Mouse (Mus musculus) midbrain, embryonic 10.5 days (tissue): Measurements from ENCODE around the gene Slc5a7. TPM values are rescaled to one million over a fixed set of nuclear protein-coding genes. Genes with fewer than 3 reads are reported as not detected.

Experiments used
- DNase-seq: peaks from one replicate; pipeline ENCODE4 v3.0.0-alpha.2; 2017; ENCODE audit warnings: low spot score
- H3K27ac ChIP-seq: fragments of 300-500 bp; sonication (generic); replicated peaks from 2 replicates; pipeline ENCODE4 v1.5.1; 2016; ENCODE audit warnings: mild to moderate bottlenecking
- H3K27me3 ChIP-seq: fragments of 300-500 bp; sonication (generic); 2 replicates; pipeline ENCODE4 v1.6.1; 2016; ENCODE audit warnings: low read depth, mild to moderate bottlenecking; ENCODE audit not compliant: poor library complexity, severe bottlenecking
- H3K36me3 ChIP-seq: fragments of 300-500 bp; sonication (generic); 2 replicates; pipeline ENCODE4 v1.6.1; 2016; ENCODE audit warnings: mild to moderate bottlenecking, moderate library complexity
- H3K4me1 ChIP-seq: fragments of 300-500 bp; sonication (generic); 2 replicates; pipeline ENCODE4 v1.6.1; 2016
- H3K4me3 ChIP-seq: fragments of 300-500 bp; sonication (generic); 2 replicates; pipeline ENCODE4 v1.5.1; 2016; ENCODE audit warnings: mild to moderate bottlenecking, moderate library complexity
- H3K9me3 ChIP-seq: fragments of 300-500 bp; sonication (generic); replicated peaks from 2 replicates; pipeline ENCODE4 v1.6.1; 2016; ENCODE audit warnings: mild to moderate bottlenecking
- WGBS: fragments of 180-500 bp; shearing (Covaris S2); methylation state at CpG from one replicate; pipeline ENCODE4 v1.1.7; 2016; 5-methylcytosine and 5-hydroxymethylcytosine counted together
- polyA plus RNA-seq: library from polyadenylated mRNA; unstranded; fragments of >200 nt; fragmentation: Nextera tagmentation; extraction: Ambion mirVana; gene quantifications from 2 replicates; pipeline ENCODE4 v1.2.1, GENCODE M21; 2016

Slc5a7 gene
- 1.2 and 1.7 TPM in 2 replicates for polyA plus RNA-seq

DNA sequence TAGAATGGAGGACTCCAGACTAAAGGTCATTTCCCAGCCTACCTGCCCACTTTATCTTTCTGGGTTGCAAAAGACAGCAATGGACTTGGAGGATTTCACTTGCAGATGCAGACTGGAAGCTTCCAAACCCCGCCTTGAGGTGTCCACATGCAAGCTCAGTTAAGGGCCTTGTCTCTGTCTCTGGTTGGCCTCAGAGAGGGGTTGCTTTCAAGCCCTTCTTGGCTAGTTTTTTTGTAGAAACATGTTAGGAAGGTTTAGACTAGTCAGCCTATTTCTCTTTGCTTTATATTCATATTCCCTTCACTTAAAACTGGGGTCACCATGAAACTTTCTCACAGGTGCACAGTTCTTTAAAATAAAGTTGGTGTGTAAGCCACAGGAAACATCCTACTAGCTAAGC, at the start of gene Slc5a7:
TSS of gene Slc5a7 (minus strand) at position 101 of the 400 bp plus-strand sequence.
- Histone ChIP-seq H3K27ac (peak within 1 kb of the TSS; percentile 74), H3K36me3 (no peaks in the 10 kb centered on the region), H3K4me1 (peaks cover 13% of the 10 kb centered on the region), H3K27me3 (peaks cover 64% of the 10 kb centered on the region), H3K4me3 (peak within 1 kb of the TSS; percentile 63), H3K9me3 (no peaks in the 10 kb centered on the region)
- 32% methylated on average over 1 of the region's 1 CpGs for WGBS
- DNase-seq: no peak

DNA sequence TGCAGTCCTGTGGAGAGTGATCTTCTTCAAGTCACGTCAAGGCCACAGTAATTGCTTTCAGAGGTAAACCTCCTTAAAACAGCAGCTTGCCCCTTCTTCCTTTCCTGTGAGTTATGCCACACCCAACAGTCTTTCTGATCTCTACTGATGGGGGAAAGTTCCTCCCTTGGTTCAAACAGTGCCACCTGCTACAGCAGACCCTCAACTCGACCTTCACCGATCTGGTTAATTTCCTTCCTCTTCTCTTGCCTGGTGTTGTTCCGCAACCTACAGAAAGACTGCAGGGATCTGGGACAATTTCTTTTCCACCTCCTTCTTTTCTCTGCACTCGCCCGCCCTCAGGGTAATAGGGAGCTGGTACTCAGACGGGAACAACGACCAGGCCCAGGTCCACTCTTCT, 48.8 kb upstream of the Slc5a7 start:
- Histone ChIP-seq H3K4me3 (no peak overlapping the region), H3K27ac (no peak overlapping the region), H3K36me3 (no peaks in the 10 kb centered on the region), H3K27me3 (no peaks in the 10 kb centered on the region), H3K9me3 (no peaks in the 10 kb centered on the region), H3K4me1 (no peaks in the 10 kb centered on the region)
- WGBS: 84% methylated on average over 8 of the region's 8 CpGs
- no peak for DNase-seq

DNA sequence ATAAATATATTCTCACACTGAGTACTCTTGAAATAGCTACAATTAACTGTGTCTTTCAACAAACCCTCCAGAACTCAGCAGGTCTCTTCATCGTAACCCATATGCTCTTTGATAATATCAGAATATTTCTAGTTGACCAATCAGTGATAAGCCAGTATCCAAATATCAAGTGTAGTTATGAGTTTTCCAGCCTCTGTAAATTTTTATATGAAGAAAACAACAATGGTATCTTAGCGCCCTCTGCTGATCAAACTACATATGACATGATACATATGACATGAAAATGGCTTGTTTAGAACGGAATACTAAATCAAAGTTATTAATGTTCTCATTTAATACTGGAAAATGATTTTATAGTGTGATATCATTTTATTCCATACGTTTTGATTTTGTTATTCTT, 44.6 kb upstream of the Slc5a7 start:
- no peaks in the 10 kb centered on the region for H3K4me1 ChIP-seq
- no peaks in the 10 kb centered on the region for H3K36me3 ChIP-seq
- no peaks in the 10 kb centered on the region for H3K27me3 ChIP-seq
- H3K27ac ChIP-seq: no peak overlapping the region
- no peaks in the 10 kb centered on the region for H3K9me3 ChIP-seq
- no peak overlapping the region for H3K4me3 ChIP-seq
- 25% methylated on average over 4 of the region's 4 CpGs for WGBS
- no peak for DNase-seq

DNA sequence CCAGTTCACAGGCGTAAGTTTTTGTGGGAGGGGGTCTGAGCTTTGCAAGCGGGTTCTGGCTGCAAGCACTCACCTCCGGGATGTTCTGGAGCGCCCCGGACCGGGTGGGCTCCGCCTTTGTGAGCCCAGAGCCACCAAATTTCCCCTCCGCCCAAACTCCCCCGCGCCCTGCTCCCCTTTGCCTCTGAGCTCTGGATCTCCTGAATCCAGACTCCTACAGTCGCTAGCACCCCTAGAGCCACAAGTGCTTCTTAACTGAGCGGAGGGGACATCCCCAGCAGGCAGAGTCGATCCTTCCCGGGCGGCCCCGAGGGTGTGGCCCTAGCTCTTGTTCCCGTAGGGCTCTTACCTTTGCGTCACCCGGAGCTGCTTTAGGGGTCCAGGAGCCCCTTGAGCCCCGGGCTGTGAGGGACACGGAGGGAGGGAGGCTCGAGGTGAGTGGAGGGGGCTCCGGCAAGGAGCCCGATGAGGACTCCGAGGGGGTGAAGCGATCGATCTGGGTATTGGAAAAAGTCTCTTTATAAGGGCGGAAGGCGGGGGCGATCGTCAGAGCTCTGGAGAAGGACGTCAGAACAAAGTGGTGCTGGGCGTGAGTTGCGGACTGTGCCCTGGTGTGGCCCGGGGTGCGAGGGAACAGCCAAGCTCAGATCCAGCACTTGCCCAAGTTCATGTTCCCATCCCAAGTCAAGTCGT, 456 bp downstream of the Slc5a7 start:
- Histone ChIP-seq H3K27me3 (peaks cover 59% of the 10 kb centered on the region), H3K9me3 (no peaks in the 10 kb centered on the region), H3K4me1 (peaks cover 13% of the 10 kb centered on the region), H3K36me3 (no peaks in the 10 kb centered on the region), H3K4me3 (peak overlapping the region; percentile 63), H3K27ac (peak overlapping the region; percentile 74)
- 2% methylated on average over 37 of the region's 37 CpGs for WGBS
- peak; percentile 48 for DNase-seq

DNA sequence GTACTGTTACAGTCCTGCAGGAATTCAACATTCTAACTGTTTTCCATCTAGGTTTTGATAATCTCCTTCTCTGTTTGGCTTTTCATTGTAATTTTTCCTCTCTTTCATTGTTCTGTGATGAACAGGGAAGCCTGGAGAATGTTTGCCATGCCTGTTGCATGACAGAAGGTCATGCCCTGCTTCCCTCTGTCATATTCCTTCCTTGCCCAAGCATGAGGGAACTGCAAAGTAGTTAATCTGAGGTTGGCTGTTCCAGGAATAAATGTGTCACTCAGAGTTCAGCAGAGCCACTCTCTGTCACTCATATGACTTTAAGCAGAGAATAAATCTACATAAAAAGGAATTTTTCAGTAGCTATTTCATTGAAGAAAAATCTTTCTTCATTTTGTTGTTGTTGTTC, 48.1 kb downstream of the Slc5a7 start:
- Histone ChIP-seq H3K27me3 (no peaks in the 10 kb centered on the region), H3K36me3 (no peaks in the 10 kb centered on the region), H3K27ac (no peak overlapping the region), H3K4me3 (no peak overlapping the region), H3K9me3 (no peaks in the 10 kb centered on the region), H3K4me1 (no peaks in the 10 kb centered on the region)
- DNase-seq: no peak

DNA sequence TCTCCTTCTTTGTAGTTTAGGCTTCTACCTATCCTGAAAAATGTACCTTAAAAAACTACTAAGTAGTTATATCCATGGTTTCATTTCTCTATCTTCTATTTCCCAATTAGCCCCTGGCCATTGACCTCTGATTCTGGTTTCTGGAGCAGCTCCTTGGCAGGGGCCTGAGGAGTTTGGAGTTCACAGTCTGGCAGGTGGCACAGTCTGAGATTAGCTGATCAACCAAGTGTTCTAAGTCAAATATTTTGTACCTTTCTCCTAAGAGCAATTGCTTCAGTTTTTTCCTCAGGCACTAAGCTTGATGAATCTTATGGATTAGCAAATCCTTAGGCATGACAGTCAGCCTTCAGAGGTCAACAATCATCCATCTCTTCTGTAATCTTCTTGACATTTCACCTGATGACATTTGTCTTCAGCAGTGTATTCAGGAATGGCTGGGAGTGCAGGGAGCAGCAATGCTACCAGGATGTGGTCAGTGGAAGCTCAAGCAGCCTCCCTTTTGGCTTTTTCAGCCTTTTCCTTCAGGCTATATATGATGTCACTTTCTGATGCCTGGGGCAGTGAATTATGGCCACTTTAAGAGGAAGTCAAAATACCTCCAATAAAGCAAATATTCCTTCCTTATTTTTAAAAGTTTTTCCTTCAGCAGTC, 55.1 kb downstream of the Slc5a7 start:
- H3K27ac ChIP-seq: no peak overlapping the region
- H3K4me1 ChIP-seq: no peaks in the 10 kb centered on the region
- no peak overlapping the region for H3K4me3 ChIP-seq

DNA sequence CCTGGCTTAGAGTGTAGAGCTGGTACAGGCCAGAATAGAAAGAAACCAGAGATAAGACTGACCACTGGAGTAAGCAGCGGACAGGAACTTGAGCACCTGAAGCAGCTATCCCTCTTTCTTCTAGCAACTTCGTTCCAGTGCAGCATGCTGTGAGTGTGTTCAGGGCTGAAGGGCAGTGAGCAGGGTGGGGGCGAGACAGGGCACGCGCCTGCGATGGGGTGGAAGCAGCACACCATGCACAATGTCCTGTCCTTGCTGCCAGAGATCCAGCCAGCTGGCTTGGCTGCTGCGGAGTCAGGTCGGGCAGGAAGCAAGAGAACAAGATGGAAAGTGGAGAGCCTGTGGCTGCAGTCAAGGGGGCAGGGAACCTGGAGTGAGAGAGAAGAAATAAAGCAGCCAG, 59.4 kb downstream of the Slc5a7 start:
- Histone ChIP-seq H3K27ac (no peak overlapping the region), H3K4me1 (no peaks in the 10 kb centered on the region), H3K4me3 (no peak overlapping the region), H3K36me3 (no peaks in the 10 kb centered on the region), H3K9me3 (no peaks in the 10 kb centered on the region), H3K27me3 (no peaks in the 10 kb centered on the region)
- DNase-seq: no peak
- 72% methylated on average over 8 of the region's 8 CpGs for WGBS

More for the DNA sequence above, 55.1 kb downstream of the Slc5a7 start:
- Histone ChIP-seq H3K36me3 (no peaks in the 10 kb centered on the region), H3K27me3 (no peaks in the 10 kb centered on the region), H3K9me3 (no peaks in the 10 kb centered on the region)
- DNase-seq: no peak
